In genomic region chr17:93141125-93141524, GRCm38 (mm10) we compare ENCODE assay signal across 9 mouse cellular contexts. TPM values are rescaled to one million over a fixed set of nuclear protein-coding genes. Genes with fewer than 3 reads are reported as not detected.
DNase-seq lines count a peak whose midpoint lies in the region; ATAC-seq and TF ChIP-seq lines count a peak whose summit lies in the region.
"Had no signal": no experiment of that assay in that cellular context is flagged by ENCODE, and none has a peak within 500 bp of the region (broad histone marks: within the 10 kb centered on the region; RNA-seq: fewer than 3 reads in every experiment).

No protein-coding gene starts in this region.

- no peaks in the 10 kb centered on the region for H3K27me3 ChIP-seq in hindbrain, embryonic 13.5 days
- no peaks in the 10 kb centered on the region for H3K27me3 ChIP-seq in limb, embryonic 10.5 days (ENCODE audit: low read depth, poor library complexity, severe bottlenecking)

- no peaks in the 10 kb centered on the region for H3K36me3 ChIP-seq in ES-E14 (ENCODE audit: control insufficient read depth, insufficient read depth, low read length, poor library complexity, severe bottlenecking)
- no peaks in the 10 kb centered on the region for H3K36me3 ChIP-seq in hindbrain, embryonic 13.5 days
- H3K36me3 ChIP-seq in limb, embryonic 10.5 days = no peaks in the 10 kb centered on the region

- no peak overlapping the region for H3K4me2 ChIP-seq in hindbrain, embryonic 13.5 days

- H3K9ac ChIP-seq in ES-E14 (ENCODE audit: insufficient read depth, low read depth, low read length, poor library complexity, severe bottlenecking) = no peak overlapping the region
- no peak overlapping the region for H3K9ac ChIP-seq in hindbrain, embryonic 13.5 days

- 24% methylated on average over 3 of the region's 3 CpGs for WGBS in hindbrain, embryonic 13.5 days
- whole genome bisulfite sequencing in limb, embryonic 10.5 days = 26% methylated on average over 3 of the region's 3 CpGs

- no peak overlapping the region for H3K27ac ChIP-seq in ES-E14 (ENCODE audit: insufficient read depth, low read depth, low read length, poor library complexity, severe bottlenecking)
- no peak overlapping the region for H3K27ac ChIP-seq in hindbrain, embryonic 13.5 days
- H3K27ac ChIP-seq in limb, embryonic 10.5 days = no peak overlapping the region
- H3K27ac ChIP-seq: macrophage had no signal

- no peaks in the 10 kb centered on the region for H3K9me3 ChIP-seq in ES-E14 (ENCODE audit: control insufficient read depth, insufficient read depth, low read depth, low read length)
- H3K9me3 ChIP-seq in hindbrain, embryonic 13.5 days = no peaks in the 10 kb centered on the region
- no peaks in the 10 kb centered on the region for H3K9me3 ChIP-seq in limb, embryonic 10.5 days (replicated peaks)

- no peak overlapping the region for H3K4me3 ChIP-seq in ES-E14 (ENCODE audit: insufficient read depth in 1 of 2, low read depth in 1 of 2, low read length in 2 of 2, poor library complexity in 1 of 2, severe bottlenecking in 1 of 2)
- no peak overlapping the region for H3K4me3 ChIP-seq in hindbrain, embryonic 13.5 days
- no peak overlapping the region for H3K4me3 ChIP-seq in limb, embryonic 10.5 days

- no peaks in the 10 kb centered on the region for H3K4me1 ChIP-seq in ES-E14 (ENCODE audit: control insufficient read depth in 2 of 2, insufficient read depth in 2 of 2, low read length in 2 of 2, poor library complexity in 1 of 2)
- no peaks in the 10 kb centered on the region for H3K4me1 ChIP-seq in hindbrain, embryonic 13.5 days (replicated peaks)
- H3K4me1 ChIP-seq in limb, embryonic 10.5 days = no peaks in the 10 kb centered on the region

- peak; percentile 68; the same call in 1 of the 2 replicates for ATAC-seq in common myeloid progenitor, adult 5-6 weeks (replicated peaks; ENCODE audit: low read depth, poor library complexity, severe bottlenecking)
- ATAC-seq in hindbrain, embryonic 13.5 days (ENCODE audit: low FRiP score) = peak; percentile 49; the same call in 1 of the 2 replicates

- DNase-seq in 416B (ENCODE audit: low read depth) (peak; percentile 41), ES-E14 (ENCODE audit: low read depth, low spot score) (no peak)
- peak; percentile 34 for DNase-seq in limb, embryonic 10.5 days (ENCODE audit: low spot score)
- DNase-seq in right cerebral cortex, postnatal 4 days = peak; percentile 71
- no peak for DNase-seq in thymus, postnatal 14 days
- DNase-seq in gastrocnemius, adult 8-10 months (ENCODE audit: low spot score in 2 of 2) = no peak

- in situ Hi-C loops in ES-E14 (cut with MboI; ENCODE audit: low sequenced_read_pairs in 2 of 2, unreplicated experiment in 2 of 2) = no loop called here

TF ChIP-seq in ES-E14, 5 proteins besides CTCF, POLR2A, EP300 and RAD21:
- TF ChIP-seq ZC3H11A (IDR thresholded peaks at IDR 0.05; ENCODE audit: borderline replicate concordance, low read depth, low read length) (peak; percentile 27; the same call in 1 of the 2 replicates), ZNF384 (IDR thresholded peaks at IDR 0.05; ENCODE audit: low read depth, low read length) (no peak)

RNA-seq across cellular contexts. Expression of gene Adcyap1, which starts 57.7 kb away (rescaled TPM):
- 0.18 TPM in 1 of 2 replicates, not detected in the other for total RNA-seq in ES-E14 (2012; rRNA removed)
- not detected in 2 replicates for total RNA-seq in common myeloid progenitor, adult 5-6 weeks (2017)
- 27.2 and 27.7 TPM in 2 replicates for polyA plus RNA-seq in hindbrain, embryonic 13.5 days (2015; fragmentation: Nextera tagmentation; extraction: Ambion mirVana)
- not detected in 2 replicates for polyA plus RNA-seq in limb, embryonic 10.5 days (2016; fragmentation: Nextera tagmentation; extraction: Ambion mirVana)
- not detected for total RNA-seq in gastrocnemius, adult 8-10 months (2022)
- polyA plus RNA-seq: macrophage had no signal

Comparison
In these comparisons a context has a peak if more than half of its experiments do, and no peak if none do; other contexts are left out.
1. DNase-seq: peak in 416B (single experiment), limb, embryonic 10.5 days (single experiment) and right cerebral cortex, postnatal 4 days (single experiment); none in ES-E14 (single experiment), thymus, postnatal 14 days (single experiment) and gastrocnemius, adult 8-10 months (0 of 2).